Mouse (Mus musculus) intestine, postnatal 0 days (tissue): ENCODE data around the gene Plekha6. TPM values are rescaled to one million over a fixed set of nuclear protein-coding genes. Genes with fewer than 3 reads are reported as not detected.

Source experiments
- ATAC-seq: fragments of 200-750 bp; cut with Nextera tagmentation; 2 replicates; pipeline ENCODE4 v1.8.0; 2017; ENCODE audit warnings: mild to moderate bottlenecking, moderate TSS enrichment, moderate library complexity
- H3K27ac ChIP-seq: fragments of 300-500 bp; sonication (generic); 2 replicates; pipeline ENCODE4 v1.5.1; 2014; ENCODE audit warnings: mild to moderate bottlenecking, low read depth, low read length, moderate library complexity
- H3K27me3 ChIP-seq: fragments of 300-500 bp; sonication (generic); replicated peaks from 2 replicates; pipeline ENCODE4 v1.6.1; 2014; ENCODE audit warnings: low read length, mixed read lengths; ENCODE audit not compliant: control insufficient read depth, insufficient read depth
- H3K36me3 ChIP-seq: fragments of 300-500 bp; sonication (generic); 2 replicates; pipeline ENCODE4 v1.6.1; 2014; ENCODE audit warnings: mild to moderate bottlenecking, moderate library complexity; ENCODE audit not compliant: control insufficient read depth, insufficient read depth
- H3K4me1 ChIP-seq: fragments of 300-500 bp; sonication (generic); replicated peaks from 2 replicates; pipeline ENCODE4 v1.6.1; 2014; ENCODE audit warnings: antibody characterized with exemption, low read length, mixed read lengths; ENCODE audit not compliant: control insufficient read depth, insufficient read depth
- H3K4me2 ChIP-seq: fragments of 300-500 bp; sonication (generic); replicated peaks from 2 replicates; pipeline ENCODE4 v1.6.1; 2014; ENCODE audit warnings: low read depth, mild to moderate bottlenecking, moderate library complexity
- H3K4me3 ChIP-seq: fragments of 300-500 bp; sonication (generic); 2 replicates; pipeline ENCODE4 v1.5.1; 2014; ENCODE audit warnings: low read depth, low read length
- H3K9ac ChIP-seq: fragments of 300-500 bp; sonication (generic); 2 replicates; pipeline ENCODE4 v1.6.1; 2014; ENCODE audit warnings: mild to moderate bottlenecking, low read depth, low read length
- H3K9me3 ChIP-seq: fragments of 300-500 bp; sonication (generic); 2 replicates; pipeline ENCODE4 v1.6.1; 2016; ENCODE audit warnings: mixed run types; ENCODE audit not compliant: control insufficient read depth
- CTCF ChIP-seq: sonication (generic); IDR thresholded peaks from 2 replicates; pipeline ENCODE4 v1.5.1; 2016; ENCODE audit warnings: low read depth, mild to moderate bottlenecking, control low read depth, antibody characterized with exemption, moderate library complexity
- WGBS: fragments of 180-500 bp; shearing (Covaris S2); extraction: QIAGEN DNeasy Blood & Tissue Kit; methylation state at CpG from one replicate; pipeline ENCODE4 v1.1.7; 2014; 5-methylcytosine and 5-hydroxymethylcytosine counted together
- polyA plus RNA-seq: library from polyadenylated mRNA; unstranded; fragments of >200 nt; fragmentation: Nextera tagmentation; extraction: Ambion mirVana; gene quantifications from 2 replicates; pipeline ENCODE4 v1.2.1, GENCODE M21; 2015

Plekha6 gene
- polyA plus RNA-seq, 1 experiment from 2014 or later, result 7.5 TPM

GRCm38 (mm10) chr1:133130638-133131560 is 33.1 kb upstream of the Plekha6 start, which contains the start of gene Ppp1r15b:
TSS of gene Ppp1r15b (plus strand) at chr1:133131143.
- Histone ChIP-seq H3K4me1 (no peaks in the 10 kb centered on the region), H3K27ac (peak within 1 kb of the TSS; percentile 99), H3K36me3 (no peaks in the 10 kb centered on the region; the same call in 1 of the 2 replicates), H3K4me2 (peak within 1 kb of the TSS; percentile 87), H3K9me3 (no peaks in the 10 kb centered on the region), H3K9ac (peak within 1 kb of the TSS; percentile 90), H3K27me3 (no peaks in the 10 kb centered on the region), H3K4me3 (peak within 1 kb of the TSS; percentile 61)
- WGBS, result under 1% methylated on average over 72 of the region's 72 CpGs
- peak; percentile 97 for ATAC-seq
- peak; percentile 30 for TF ChIP-seq CTCF

DNA sequence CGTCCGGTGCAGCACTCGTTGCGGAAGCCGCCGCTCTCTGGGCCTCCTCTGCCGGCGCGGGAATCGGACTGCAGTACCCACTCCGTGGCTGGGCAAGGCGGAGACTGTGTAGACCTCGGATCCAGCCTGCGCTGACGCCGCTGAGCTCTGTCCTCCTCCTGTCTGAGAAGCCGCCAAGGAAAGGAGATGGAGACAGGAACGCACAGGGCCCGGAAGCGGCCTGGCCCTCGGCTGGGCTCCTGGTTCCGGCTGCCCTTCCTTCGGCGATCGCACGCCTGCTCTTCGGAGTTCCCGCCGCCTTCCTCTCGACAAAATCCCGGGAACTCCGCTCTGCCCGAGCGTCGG is 32.5 kb upstream of the Plekha6 start:
- no peaks in the 10 kb centered on the region for H3K27me3 ChIP-seq
- H3K9me3 ChIP-seq, result no peaks in the 10 kb centered on the region
- H3K36me3 ChIP-seq, result no peaks in the 10 kb centered on the region; the same call in 1 of the 2 replicates
- H3K4me3 ChIP-seq, result peak overlapping the region; percentile 61
- no peak; the same call in 1 of the 2 replicates for TF ChIP-seq CTCF
- H3K4me1 ChIP-seq, result no peaks in the 10 kb centered on the region
- under 1% methylated on average over 35 of the region's 35 CpGs for WGBS
- H3K4me2 ChIP-seq, result peak overlapping the region; percentile 87
- no peak; the same call in 1 of the 2 replicates for ATAC-seq
- H3K27ac ChIP-seq, result peak overlapping the region; percentile 99
- H3K9ac ChIP-seq, result peak overlapping the region; percentile 90

GRCm38 (mm10) chr1:133131936-133132335 is 32.1 kb upstream of the Plekha6 start:
- WGBS, result under 1% methylated on average over 11 of the region's 11 CpGs
- no peak for TF ChIP-seq CTCF
- no peaks in the 10 kb centered on the region; the same call in 1 of the 2 replicates for H3K36me3 ChIP-seq
- H3K27me3 ChIP-seq, result no peaks in the 10 kb centered on the region
- H3K4me1 ChIP-seq, result no peaks in the 10 kb centered on the region
- peak overlapping the region; percentile 87 for H3K4me2 ChIP-seq
- no peak for ATAC-seq
- H3K9ac ChIP-seq, result peak overlapping the region; percentile 90
- H3K9me3 ChIP-seq, result no peaks in the 10 kb centered on the region
- H3K27ac ChIP-seq, result peak overlapping the region; percentile 99
- peak overlapping the region; percentile 61 for H3K4me3 ChIP-seq

DNA sequence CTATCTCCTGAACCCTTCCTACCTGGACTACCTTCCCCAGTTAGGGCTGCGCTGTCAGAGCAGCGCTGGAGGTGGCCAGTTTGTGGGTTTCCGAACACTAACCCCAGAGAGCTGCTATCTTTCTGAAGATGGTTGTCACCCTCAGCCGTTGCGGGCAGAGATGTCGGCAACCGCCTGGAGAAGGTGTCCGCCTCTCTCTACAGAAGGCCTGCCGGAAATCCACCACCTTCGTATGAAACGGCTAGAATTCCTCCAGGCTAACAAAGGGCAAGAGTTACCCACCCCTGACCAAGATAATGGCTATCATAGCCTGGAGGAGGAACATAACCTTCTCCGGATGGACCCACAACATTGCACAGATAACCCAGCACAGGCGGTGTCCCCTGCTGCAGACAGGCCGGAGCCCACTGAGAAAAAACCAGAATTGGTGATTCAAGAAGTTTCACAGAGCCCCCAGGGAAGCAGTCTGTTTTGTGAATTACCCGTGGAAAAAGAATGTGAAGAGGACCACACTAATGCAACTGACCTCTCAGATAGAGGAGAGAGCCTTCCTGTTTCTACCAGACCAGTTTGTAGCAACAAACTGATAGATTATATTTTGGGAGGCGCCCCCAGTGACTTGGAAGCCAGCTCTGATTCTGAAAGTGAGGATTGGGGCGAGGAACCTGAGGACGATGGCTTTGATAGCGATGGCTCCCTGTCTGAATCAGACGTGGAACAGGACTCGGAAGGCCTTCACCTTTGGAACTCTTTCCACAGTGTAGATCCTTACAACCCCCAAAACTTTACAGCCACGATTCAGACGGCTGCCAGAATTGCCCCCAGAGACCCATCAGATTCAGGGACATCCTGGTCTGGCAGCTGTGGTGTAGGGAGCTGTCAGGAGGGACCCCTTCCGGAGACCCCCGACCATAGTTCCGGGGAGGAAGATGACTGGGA is 31.4 kb upstream of the Plekha6 start:
- no peaks in the 10 kb centered on the region for H3K9me3 ChIP-seq
- peak overlapping the region; percentile 99 for H3K27ac ChIP-seq
- H3K4me3 ChIP-seq, result peak overlapping the region; percentile 61
- peaks cover 7% of the 10 kb centered on the region for H3K36me3 ChIP-seq
- H3K27me3 ChIP-seq, result no peaks in the 10 kb centered on the region
- peak overlapping the region; percentile 87 for H3K4me2 ChIP-seq
- WGBS, result 2% methylated on average over 26 of the region's 26 CpGs
- H3K4me1 ChIP-seq, result no peaks in the 10 kb centered on the region
- no peak for TF ChIP-seq CTCF
- ATAC-seq, result no peak
- peak overlapping the region; percentile 90 for H3K9ac ChIP-seq

- peaks cover 15% of the 10 kb centered on the region for H3K36me3 ChIP-seq
- no peaks in the 10 kb centered on the region for H3K4me1 ChIP-seq
- peak overlapping the region; percentile 61 for H3K4me3 ChIP-seq
- peak overlapping the region; percentile 87 for H3K4me2 ChIP-seq
- H3K9ac ChIP-seq, result peak overlapping the region; percentile 90
- no peak for TF ChIP-seq CTCF
- H3K9me3 ChIP-seq, result no peaks in the 10 kb centered on the region
- no peaks in the 10 kb centered on the region for H3K27me3 ChIP-seq
- no peak for ATAC-seq
- WGBS, result 0% methylated on average over 2 of the region's 2 CpGs
- peak overlapping the region; percentile 46; the same call in 1 of the 2 replicates for H3K27ac ChIP-seq
These were observed 30.6 kb upstream of the Plekha6 start for GRCm38 (mm10) chr1:133133425-133133824.
